Mouse (Mus musculus) ovary, postnatal 10 days (tissue): ENCODE data around the gene St8sia1.

Experiments used
- DNase-seq: peaks from one replicate; pipeline ENCODE4 v3.0.0; 2022; ENCODE audit warnings: low spot score

St8sia1 gene

DNA sequence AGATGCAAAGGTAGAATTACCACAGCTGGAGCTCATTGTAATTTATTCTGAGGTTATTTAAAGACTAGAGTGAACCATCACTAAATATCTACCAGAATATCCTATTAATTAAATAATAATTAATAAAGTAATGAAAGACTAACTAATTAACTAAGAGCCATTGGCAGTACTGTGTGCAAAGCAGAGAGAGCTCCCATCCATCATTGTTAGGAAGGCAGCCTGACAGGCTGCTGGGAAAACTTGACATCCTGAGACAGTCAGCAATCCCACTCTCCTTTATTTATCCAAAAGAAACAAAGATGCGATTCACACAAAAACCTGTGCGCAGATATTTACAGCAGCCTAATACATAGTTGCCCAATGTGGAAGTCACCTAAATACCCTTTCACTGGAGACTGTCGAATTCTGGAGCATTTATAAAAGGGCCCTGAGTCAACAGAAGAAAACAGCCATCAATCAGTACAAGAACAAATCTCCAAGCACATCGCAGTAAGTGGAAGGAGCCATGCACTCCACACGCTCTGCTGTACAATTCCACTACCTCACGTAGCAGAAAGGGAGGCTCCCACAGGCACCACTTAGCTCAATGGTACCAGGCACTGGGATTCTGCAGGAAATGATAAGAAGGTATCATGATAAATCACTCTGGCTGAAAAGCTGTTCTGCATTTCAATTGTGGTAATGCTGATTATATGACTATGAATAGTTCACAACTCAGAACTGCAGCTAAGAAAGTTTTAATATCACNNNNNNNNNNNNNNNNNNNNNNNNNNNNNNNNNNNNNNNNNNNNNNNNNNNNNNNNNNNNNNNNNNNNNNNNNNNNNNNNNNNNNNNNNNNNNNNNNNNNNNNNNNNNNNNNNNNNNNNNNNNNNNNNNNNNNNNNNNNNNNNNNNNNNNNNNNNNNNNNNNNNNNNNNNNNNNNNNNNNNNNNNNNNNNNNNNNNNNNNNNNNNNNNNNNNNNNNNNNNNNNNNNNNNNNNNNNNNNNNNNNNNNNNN, 15.7 kb upstream of the St8sia1 start:
- DNase-seq = no peak

DNA sequence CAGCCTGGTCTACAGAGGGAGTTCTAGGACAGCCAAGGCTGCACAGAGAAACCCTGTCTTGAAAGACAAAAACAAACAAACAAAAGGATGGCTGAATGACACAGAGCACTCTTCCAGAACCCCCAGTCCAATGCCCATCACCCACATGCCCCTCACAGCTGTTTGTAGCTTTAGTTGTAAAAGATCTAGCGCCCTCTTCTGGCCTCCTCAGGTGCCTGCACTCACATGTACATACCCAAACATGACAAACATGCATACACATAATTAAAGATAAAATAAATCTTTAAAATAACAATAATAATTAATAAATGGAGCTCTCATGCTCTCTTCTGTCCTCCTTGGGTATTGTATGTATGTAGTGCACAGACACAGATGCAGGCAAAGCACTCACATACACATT, 13.0 kb upstream of the St8sia1 start:
- DNase-seq = no peak

DNA sequence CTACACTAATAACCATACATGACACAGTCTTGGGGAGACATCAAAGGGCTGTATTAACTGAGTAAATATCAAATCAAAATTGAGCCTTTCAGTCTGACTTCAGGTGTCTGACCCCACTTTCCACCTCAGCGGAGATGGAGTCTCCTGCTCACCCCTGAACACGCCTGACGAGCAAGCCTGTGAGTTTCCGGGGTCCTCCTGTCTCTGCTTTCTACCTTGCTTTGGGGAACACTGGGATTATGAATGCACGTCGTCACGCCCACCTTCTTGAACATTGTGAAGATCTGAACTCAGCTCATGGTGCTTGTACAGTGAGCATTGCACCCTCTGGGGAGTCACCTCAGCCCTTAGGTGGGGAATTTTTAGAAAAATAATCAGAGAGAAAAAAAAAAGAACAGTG, 9.0 kb upstream of the St8sia1 start:
- DNase-seq = no peak

DNA sequence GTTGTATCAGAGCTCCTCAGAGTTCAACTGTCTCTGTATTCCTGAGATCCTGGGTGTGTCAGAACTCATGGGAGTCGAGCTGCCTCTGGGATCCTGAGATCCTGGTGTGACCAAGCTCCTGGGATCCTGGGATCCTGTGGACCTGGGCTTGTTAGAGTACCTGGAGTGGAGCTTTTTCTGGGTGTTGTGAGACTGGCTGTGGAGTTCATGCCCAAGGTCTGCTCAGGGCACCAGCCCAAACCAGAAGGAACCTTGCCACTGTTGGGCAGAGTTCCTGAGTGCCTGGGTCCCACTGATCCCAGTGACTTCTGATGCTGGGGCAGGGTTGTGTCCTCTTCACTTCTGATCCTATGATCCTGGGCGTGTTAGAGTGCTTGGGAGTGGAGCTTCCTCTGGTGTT, 8.0 kb upstream of the St8sia1 start:
- DNase-seq = no peak

DNA sequence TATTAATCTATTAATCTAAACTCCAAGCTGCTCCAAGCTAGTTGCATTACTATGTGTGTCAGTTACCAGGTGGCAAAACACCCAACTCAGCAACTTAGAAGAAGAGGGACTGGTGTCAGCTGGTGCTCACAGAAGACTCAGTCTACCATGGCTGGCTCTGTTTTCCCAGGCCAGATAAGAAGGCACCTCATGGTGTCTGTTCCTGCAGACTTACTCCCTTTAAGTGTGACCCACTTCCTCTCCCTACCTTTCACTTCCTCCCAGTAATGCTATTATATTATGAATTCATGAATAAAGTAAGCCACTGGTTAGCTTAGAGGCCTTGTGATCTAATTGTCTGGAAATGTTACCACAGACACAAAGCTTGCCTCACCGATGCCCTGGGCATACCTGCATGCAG, 3.2 kb upstream of the St8sia1 start:
- DNase-seq = no peak

DNA sequence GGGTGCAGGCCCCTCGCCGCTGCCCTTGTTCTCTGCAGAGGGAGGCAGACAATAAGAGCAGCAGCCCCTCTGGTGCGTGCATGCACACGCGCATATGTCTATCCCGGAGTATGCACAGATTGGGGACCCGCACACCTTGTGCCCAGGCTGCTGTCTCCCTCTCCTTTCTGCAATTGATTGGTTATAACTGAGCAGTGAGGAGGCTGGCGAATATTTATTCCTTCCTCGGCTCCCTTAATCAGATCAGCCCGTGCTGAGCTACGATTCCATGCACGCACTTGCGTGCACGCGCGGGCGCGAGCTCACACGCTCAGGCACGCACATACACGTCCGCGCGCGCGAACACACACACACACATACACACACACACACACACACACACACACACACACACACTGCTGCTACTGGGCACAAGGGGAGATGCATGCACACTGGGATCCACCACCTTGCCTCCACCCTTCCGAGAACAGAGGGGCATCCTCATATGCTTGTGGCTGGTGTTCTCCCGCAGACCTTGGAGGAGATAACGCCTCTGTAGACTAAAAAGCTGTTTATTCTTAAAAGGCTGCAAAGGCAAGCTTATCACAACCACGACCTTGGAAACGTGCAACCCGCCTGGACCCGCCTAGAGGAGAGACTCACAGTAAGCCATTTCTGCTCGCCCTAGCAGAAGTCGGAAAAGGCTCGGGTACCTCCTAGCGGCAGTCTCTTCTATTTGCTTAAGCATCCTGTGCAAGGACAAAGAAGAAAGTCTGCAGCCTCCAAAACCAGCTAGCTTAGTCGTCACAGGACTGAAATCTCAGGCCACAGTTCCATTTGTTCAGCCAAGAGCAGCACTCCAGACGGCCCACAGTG, 506 bp upstream of the St8sia1 start:
- DNase-seq = peak; percentile 29

DNA sequence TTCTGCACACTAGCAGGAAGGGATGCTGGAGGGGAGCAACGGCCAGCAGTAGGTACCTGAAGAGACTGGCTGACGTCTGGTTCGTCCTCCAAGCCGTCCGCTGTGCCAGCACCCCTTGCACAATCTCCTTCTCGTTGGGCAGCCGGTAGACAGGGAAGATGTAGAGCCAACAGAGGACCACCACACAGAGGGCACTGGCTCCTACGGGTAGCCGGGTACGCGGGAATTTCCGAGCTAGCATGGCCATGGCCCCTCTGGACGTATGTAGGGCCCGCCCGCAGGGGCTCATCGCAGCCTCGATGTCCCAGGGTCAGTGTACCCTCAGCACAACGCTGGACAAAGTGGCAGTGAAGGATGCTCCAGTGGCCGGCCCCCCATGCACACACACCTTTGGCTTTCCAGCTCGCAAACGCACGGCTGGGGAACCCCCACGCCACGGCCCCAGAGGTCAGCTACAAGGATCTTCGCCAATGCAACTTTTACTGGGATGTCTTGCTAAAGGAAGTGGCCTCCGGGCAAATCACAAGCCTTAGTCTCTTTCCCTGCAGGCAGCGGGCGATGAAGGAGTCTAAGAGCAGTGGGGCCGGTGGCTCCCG, 674 bp downstream of the St8sia1 start:
- DNase-seq = no peak

DNA sequence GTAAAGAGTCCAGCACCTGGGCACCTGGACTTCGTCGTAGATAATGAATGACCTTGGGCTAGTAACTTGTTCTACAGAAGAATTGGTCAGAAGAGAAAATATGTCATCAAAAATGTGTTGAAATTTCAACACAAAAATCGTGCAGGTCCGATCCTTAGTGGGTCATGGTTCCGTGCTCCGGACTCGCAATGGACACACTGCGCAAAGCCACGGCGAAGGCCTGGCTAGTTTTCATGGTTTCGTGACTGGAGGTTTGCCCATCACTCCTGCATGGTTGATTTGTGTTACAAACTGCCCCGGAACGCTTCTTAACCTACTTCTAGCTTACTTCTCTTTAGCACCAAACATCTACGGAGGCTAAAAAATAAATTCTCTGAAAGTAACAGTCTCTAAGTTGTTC, 1.4 kb downstream of the St8sia1 start:
- DNase-seq = no peak

DNA sequence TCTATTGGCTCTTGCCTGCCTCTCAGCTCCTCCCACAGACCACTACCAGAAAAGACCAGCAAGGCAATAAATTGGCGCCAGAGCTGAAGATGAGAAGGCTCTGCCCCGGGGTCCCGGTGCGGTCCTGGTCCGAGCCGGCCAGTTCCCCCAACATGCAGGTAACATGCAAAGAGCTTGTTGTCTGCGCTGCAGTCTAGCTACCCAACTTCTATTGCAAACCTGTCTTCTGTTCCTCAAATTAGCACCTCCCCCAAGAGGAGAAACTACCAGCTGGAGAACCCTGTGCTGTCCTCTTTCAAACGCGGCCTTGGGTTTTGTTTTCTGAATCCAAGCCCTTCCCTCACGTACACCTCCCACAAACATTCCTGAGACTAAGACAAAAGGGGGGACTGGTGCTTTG, 1.8 kb downstream of the St8sia1 start:
- DNase-seq = no peak

DNA sequence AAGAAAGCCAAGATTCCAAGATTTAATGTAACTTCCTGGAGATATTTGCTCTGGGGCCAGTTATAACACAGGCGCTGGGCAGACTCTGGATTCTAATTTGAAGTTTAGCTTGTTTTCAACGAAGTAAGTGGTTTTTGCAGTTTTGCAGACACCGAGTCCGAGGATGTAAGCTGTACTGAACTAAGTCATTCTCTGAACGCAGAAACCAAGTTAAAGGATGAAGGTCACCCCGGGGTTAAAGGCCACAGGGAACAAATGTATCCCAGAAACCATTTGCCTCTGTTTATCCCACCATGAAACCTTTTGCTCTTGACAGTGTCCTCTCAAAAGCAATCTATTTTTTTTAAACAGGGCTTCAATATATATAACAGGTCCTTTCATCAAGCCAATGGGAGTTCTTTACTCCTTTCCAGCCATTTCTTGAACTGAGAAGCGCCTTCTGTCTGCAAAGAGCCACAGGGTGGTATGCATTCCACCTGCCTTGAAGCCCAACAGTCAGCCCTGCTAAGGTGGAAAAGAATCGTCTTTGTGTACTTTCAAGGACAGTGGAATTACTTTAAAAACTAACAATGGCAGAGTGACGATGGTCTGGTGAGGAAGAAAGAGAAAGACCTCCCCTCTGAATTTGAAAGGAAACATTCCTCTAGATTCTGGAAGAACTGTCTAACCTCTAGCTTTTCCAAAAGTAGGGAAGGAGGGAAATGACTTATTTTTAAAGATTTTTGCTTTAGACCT, 2.4 kb downstream of the St8sia1 start:
- no peak for DNase-seq

DNA sequence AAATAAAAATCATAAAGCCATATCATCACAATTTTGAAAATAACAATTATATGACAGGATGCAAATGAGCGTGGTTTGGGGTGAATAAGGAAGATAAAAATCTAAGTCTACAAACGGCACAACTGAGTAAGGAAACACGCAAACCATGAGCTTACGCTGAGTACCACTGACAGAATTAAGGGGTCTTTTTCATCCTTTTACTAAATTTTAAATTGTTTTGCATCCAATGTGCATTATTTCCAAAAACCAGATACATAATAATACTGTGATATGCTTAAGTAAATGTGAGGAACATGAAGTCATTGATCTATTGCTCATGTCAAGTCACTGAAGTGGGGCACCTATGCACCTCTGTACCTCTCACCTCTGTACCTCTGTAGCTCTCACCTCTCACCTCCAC, 7.7 kb downstream of the St8sia1 start:
- DNase-seq = no peak

DNA sequence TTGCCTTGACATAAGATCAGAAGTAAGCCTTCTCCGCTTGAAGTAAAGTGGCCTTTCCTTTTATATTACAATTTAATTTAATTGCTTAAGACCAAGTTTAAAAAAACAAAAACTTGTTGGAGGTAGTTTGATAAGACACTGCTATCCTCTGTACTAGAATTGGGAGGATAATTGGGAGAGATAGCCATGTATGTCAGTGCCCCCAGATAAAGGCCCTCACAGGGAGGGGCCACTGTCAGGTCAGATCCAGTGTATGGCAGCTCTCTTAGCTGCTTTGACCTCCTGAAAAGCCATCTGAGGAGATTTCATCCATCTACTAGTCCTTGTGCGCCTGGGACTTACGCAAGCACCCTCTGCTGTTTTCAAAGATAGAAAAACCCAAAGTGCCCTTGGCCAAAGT, 9.0 kb downstream of the St8sia1 start:
- DNase-seq = no peak

DNA sequence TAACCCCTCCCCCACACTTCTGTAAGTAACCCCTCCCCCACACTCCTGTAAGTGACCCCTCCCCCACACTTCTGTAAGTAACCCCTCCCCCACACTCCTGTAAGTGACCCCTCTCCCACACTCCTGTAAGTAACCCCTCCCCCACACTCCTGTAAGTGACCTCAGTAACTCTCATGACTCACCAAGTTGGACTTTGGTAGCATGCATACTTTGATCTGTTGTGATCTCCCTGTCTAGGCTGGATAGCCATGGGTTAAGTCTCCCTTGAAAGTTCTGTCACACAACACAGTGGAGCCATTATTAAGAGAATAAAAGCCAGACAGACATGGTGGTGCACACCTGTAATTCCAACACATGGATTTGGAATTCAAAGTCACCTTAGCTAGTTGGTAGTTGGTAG, 11.1 kb downstream of the St8sia1 start:
- DNase-seq = no peak

DNA sequence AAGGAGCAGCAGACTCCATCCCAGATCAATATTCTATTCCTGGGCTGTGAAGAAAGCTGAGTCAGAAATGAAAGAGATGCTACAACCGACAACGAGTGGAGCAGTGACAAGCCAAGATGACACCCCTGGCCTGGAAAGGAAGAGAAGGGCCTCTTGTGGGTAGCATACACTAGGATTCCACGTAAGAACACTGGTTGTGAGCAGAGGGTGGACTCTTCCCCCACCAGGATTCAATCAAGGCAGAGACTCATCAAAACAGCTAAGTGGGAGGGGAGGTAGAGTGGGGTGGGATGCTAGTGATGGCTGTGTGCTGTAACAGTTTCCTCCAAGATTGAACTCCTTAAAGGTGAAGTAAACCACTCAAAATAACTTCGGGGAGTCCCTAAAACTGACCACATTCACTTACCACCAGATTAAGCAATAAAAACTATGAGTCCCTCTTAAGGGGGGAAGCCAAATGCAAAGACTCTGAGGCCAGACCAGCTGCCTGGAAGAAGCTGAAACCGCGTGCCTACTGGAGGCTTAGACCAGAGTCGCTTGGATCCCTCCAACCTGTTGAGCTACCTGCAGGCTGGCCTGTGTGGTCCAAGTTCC, 11.8 kb downstream of the St8sia1 start:
- DNase-seq = no peak

DNA sequence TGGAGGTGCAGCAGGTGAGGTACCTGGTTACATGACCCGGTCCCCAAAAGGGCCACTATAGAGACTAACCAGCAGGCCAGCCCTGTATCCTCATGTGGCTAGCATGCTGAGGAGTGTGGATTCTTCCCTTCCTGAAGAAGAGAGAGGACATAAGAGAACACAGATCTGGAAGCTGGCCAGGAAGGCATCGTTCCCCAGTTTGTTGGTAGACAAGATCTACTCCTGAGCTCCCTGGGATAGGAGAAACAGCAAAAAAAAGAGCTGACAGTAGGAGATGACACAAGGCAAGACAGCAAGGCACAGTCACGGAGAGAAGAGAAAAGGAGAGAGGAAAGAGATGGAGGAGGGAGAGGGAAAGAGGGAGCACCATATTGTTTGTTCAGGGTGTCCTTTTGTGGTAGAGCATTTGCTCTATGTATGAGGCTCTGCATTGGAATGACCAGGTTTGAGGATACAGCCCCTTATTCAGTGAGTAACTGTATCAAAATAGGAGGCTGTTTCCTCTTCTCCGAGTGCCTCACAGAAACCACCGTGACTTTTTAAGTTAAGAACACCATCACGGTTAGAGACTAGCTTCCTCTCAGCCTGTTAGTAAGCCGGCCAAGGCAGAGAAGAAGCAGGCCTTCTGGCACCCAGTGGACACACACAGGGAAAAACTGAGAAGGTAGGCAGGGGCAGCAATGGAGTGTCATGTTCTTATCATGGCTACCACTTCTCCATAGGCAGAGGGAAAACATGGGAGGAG, 12.5 kb downstream of the St8sia1 start:
- no peak for DNase-seq

DNA sequence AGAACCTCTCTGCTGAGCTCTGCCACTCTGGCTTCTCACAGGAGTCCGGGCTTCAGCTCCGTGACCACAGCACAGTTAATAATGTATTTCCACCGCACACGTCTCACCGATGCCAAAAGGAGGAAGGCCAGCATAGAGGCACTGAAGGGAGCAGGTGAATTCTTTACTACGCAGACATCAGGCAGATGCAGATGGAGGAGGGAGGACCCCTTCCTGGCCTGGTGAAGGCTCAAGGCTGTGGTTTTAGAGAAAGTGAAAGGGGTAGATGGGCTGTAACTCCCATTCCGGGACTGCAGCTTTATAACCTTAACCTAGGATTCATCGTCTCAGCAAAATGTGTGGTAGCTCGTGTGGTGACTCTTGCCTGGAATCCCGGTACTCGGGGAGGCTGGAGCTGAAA, 13.9 kb downstream of the St8sia1 start:
- DNase-seq = no peak

DNA sequence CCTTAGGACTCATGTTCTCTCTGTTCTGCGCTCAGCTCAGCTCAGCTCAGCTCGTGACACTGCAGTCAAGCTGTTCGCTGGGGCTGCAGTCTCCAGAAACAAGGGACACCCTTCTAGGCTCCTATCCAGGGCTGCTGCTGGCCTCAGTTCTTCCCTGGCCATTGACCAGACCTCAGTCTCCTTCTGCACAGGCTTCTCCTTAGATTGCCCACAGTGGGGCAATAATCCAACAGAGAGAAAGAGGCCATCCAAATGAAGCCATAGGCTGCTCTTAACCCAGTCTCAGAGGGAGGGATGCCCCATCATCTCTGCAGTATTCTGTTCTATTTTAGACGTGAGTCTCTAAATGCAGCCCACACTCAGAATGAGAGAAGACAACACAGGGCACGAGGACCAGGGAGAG, 15.3 kb downstream of the St8sia1 start:
- DNase-seq = no peak

DNA sequence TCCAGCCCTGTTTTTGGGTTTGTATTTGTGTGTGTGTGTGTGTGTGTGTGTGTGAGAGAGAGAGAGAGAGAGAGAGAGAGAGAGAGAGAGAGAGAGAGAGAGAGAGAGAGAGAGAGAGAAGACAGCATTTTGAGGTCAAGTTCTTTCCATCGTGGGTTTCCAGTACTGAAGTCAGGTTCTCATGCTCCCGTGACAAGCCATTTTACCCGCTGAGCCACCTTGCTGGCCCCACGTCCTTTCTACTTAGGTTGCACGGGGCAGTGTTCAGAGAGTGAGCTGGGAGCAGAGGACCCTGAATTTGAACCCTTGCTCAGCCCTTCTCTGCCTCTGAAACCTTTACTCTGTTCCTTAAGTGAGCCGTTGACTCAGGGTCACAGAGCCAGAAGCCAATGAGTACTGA, 17.2 kb downstream of the St8sia1 start:
- DNase-seq = no peak

DNA sequence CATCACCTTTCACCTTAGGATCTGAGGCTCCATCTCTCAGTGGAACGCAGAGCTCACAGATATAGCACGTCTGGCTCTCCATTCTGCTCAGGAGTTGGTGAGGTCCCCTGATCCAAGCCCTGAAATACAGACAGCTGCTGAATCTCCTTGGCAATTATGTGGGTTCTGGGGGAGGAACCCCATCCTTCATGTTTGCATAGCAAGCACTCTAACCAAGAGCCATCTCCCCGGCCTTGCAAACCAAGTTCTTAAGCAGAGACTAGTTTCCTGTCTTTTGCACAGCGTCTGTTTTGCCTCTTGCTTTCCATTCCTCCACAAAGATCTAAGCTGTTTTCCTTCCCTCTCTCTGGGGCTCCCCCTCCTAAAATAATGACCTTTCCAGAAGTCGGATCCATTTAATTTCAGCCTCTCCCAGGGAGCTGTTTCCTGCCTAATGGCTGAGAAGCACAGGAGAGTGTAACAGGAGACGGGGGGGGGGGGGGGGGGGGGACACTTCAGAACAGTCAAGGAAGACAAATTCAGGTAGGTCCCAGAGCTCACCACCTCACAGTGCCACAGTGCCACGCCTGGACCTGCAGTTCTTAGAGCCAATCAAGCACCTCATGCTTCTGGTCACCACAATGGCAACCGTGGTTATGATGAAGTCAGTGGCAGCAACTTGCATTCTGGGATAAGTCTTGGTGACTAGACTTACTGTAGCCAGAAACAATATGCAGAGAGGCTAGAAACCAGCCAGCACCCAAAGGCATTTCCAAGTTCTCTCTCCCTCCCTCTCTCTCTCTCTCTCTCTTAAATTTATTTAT, 18.0 kb downstream of the St8sia1 start:
- DNase-seq = no peak

DNA sequence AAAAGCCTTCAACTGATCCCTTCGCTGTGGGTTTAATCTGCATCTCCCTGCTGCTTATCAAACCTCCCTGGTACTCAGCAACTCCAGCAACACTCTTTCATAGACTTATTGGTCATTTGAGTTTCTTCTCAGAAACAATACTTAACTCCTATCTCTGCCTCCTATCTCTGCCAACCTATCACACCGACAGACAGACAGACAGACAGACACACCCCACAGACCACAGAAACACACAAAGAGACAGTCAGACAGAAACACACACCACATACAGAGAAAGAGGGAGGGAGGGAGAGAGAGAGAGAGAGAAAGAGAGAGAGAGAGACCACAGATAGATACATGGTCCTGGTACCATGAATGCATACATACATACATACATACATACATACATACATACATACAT, 18.8 kb downstream of the St8sia1 start:
- DNase-seq = no peak
